Mouse (Mus musculus): ENCODE measurements at regions not wholly inside any gene's neighbourhood (a gene's known extent, or its start where the extent isn't known, plus 50 kb on each side); places are given as distances from the start of the nearest gene placed in this dataset.

- TF ChIP-seq CTCF (IDR thresholded peaks at IDR 0.05; ENCODE audit: low read depth) = no peak
- no peak for TF ChIP-seq EP300 (IDR thresholded peaks at IDR 0.05; ENCODE audit: low read depth)
Measured at GRCm38 (mm10) chr5:35165993-35166392, 60.4 kb upstream of the Lrpap1 start.

Measured in liver, postnatal 0 days (tissue).